In genomic region chr2:112210142-112210541, GRCm38 (mm10) we compare ENCODE assay signal across 9 mouse cellular contexts. TPM values are rescaled to one million over a fixed set of nuclear protein-coding genes. Genes with fewer than 3 reads are reported as not detected.
DNase-seq lines count a peak whose midpoint lies in the region; TF ChIP-seq lines count a peak whose summit lies in the region.
"Had no signal": no experiment of that assay in that cellular context is flagged by ENCODE, and none has a peak within 500 bp of the region (broad histone marks: within the 10 kb centered on the region; RNA-seq: fewer than 3 reads in every experiment).

No protein-coding gene starts in this region.

- intact Hi-C loops in left cerebral cortex, adult 2 months (cut with DNase I) = loop anchor here (10.0 kb wide), 1 partner anchor 1055 kb away; the partner anchor contains the start of gene Gm15130

- TF ChIP-seq POLR2A in brain, embryonic 14.5 days (IDR thresholded peaks at IDR 0.05; ENCODE audit: borderline replicate concordance, extremely low read depth, insufficient read depth, insufficient read length, poor library complexity, severe bottlenecking) = no peak

- no peak overlapping the region for H3K27ac ChIP-seq in left cerebral cortex, adult 2 months

- TF ChIP-seq CTCF in brain, embryonic 14.5 days (IDR thresholded peaks at IDR 0.05; ENCODE audit: borderline replicate concordance, extremely low read depth, insufficient read depth, insufficient read length) = no peak
- TF ChIP-seq CTCF in left cerebral cortex, adult 2 months (IDR thresholded peaks at IDR 0.05) = no peak

- DNase-seq in adrenal gland, postnatal 14 days = peak; percentile 19
- no peak for DNase-seq in adrenal gland, postnatal 36 days
- DNase-seq in brain, embryonic 14.5 days (ENCODE audit: low read depth) = peak; percentile 90
- DNase-seq in gastrocnemius, postnatal 25 days = peak; percentile 9
- DNase-seq in left cerebral cortex, adult 2 months (ENCODE audit: extremely low spot score in 1 of 2, low spot score in 2 of 2) = peak; percentile 41 to 57
- peak; percentile 19 for DNase-seq in ovary, postnatal 14 days (ENCODE audit: low spot score)
- no peak for DNase-seq in thymus, postnatal 4 days
- DNase-seq in adipocyte (ENCODE audit: low spot score) = no peak

- no peak overlapping the region for H3K4me3 ChIP-seq in left cerebral cortex, adult 2 months

RNA-seq across cellular contexts. Expression of gene Lpcat4, which starts 29.1 kb away (rescaled TPM):
- total RNA-seq in adrenal gland, postnatal 14 days (2021) = 6.6 and 6.9 TPM in 2 replicates
- total RNA-seq in adrenal gland, postnatal 36 days (2021) = 1 to 10 TPM; 2.8 to 5.9 TPM
- polyA plus RNA-seq in brain, embryonic 14.5 days (2012; rRNA removed) = 56.2 and 59.4 TPM in 2 replicates
- total RNA-seq in gastrocnemius, postnatal 25 days (2021) = 1 to 10 TPM; 2.1 to 2.3 TPM
- 100 to 1,000 TPM; 150 to 164 TPM for total RNA-seq in left cerebral cortex, adult 2 months (2021)

RNA-seq across cellular contexts. Expression of gene Nutm1, which starts 48.9 kb away (rescaled TPM):
- not detected in 2 replicates for total RNA-seq in adrenal gland, postnatal 14 days (2021)
- total RNA-seq in adrenal gland, postnatal 36 days (2021) = not detected
- polyA plus RNA-seq in brain, embryonic 14.5 days (2012; rRNA removed) = not detected in 2 replicates
- total RNA-seq in gastrocnemius, postnatal 25 days (2021) = not detected
- not detected for total RNA-seq in left cerebral cortex, adult 2 months (2021)
- polyA plus RNA-seq: intestine, embryonic 14.5 days had no signal

RNA-seq across cellular contexts. Expression of gene Nop10, which starts 51.6 kb away (rescaled TPM):
- 128 and 139 TPM in 2 replicates for total RNA-seq in adrenal gland, postnatal 14 days (2021)
- 100 to 1,000 TPM; 112 to 150 TPM for total RNA-seq in adrenal gland, postnatal 36 days (2021)
- 95.9 and 145 TPM in 2 replicates for polyA plus RNA-seq in brain, embryonic 14.5 days (2012; rRNA removed)
- total RNA-seq in gastrocnemius, postnatal 25 days (2021) = 10 to 100 TPM; 49.2 to 55.4 TPM
- 10 to 100 TPM; 46.0 to 46.4 TPM for total RNA-seq in left cerebral cortex, adult 2 months (2021)

RNA-seq across cellular contexts. Expression of gene Slc12a6, which starts 55.5 kb away (rescaled TPM):
- 35.0 and 48.5 TPM in 2 replicates for total RNA-seq in adrenal gland, postnatal 14 days (2021)
- 10 to 100 TPM; 32.1 to 36.1 TPM for total RNA-seq in adrenal gland, postnatal 36 days (2021)
- polyA plus RNA-seq in brain, embryonic 14.5 days (2012; rRNA removed) = 48.3 and 52.9 TPM in 2 replicates
- total RNA-seq in gastrocnemius, postnatal 25 days (2021) = 10 to 100 TPM; 22.7 to 23.0 TPM
- total RNA-seq in left cerebral cortex, adult 2 months (2021) = 100 to 1,000 TPM; 127 to 129 TPM

RNA-seq across cellular contexts. Expression of gene Gm21985, which starts 56.0 kb away (rescaled TPM):
- total RNA-seq in adrenal gland, postnatal 14 days (2021) = not detected in 2 replicates
- under 1 TPM in 1 of 2 experiments, not detected in 1; 0.26 TPM for total RNA-seq in adrenal gland, postnatal 36 days (2021)
- not detected in 2 replicates for polyA plus RNA-seq in brain, embryonic 14.5 days (2012; rRNA removed)
- 1 to 10 TPM in 1 of 2 experiments, under 1 TPM in 1; 0.56 to 1.2 TPM for total RNA-seq in gastrocnemius, postnatal 25 days (2021)
- 1 to 10 TPM in 1 of 2 experiments, not detected in 1; 3.7 TPM for total RNA-seq in left cerebral cortex, adult 2 months (2021)
- polyA plus RNA-seq: intestine, embryonic 14.5 days had no signal

Comparison
In these comparisons a context has a peak if more than half of its experiments do, and no peak if none do; other contexts are left out.
1. DNase-seq: peak in adrenal gland, postnatal 14 days (single experiment), brain, embryonic 14.5 days (single experiment), gastrocnemius, postnatal 25 days (single experiment), left cerebral cortex, adult 2 months (2 of 2) and ovary, postnatal 14 days (single experiment); none in adrenal gland, postnatal 36 days (0 of 2), thymus, postnatal 4 days (single experiment) and adipocyte (single experiment).
2. RNA of gene Lpcat4, which starts 29.1 kb away (total RNA-seq): 150 to 164 TPM in left cerebral cortex, adult 2 months; 6.6 to 6.9 TPM in adrenal gland, postnatal 14 days, 2.8 to 5.9 TPM in adrenal gland, postnatal 36 days and 2.1 to 2.3 TPM in gastrocnemius, postnatal 25 days; every median in the first group is over 10 times any median in the second.